Mouse (Mus musculus): ENCODE measurements at regions not wholly inside any gene's neighbourhood (a gene's known extent, or its start where the extent isn't known, plus 50 kb on each side); places are given as distances from the start of the nearest gene placed in this dataset.

DNA sequence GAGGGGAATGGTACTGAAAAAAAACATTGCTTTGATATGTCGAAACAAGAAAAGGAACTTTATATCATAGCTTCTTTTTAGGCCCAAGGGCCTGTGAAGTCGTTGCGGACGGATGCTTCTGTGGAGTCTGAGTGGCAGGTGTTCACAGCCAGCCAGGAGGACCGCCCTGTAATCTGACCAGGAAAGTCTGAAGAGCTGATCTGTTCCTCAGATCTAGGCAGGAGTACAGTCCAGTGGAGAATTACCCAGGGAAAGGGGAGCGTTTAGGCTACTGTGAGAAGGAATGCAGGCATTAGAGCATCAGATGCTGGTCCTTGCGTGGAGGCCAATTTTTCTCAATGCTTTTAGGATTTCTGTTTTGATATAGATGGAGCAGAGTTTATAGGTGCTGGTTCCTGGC, 306.1 kb upstream of the Ddhd1 start:
- H3K4me3 ChIP-seq (ENCODE audit: low read depth, low read length): no peak overlapping the region
- no peak overlapping the region for H3K27ac ChIP-seq (ENCODE audit: low read depth, low read length)
- no peaks in the 10 kb centered on the region for H3K27me3 ChIP-seq (ENCODE audit: control insufficient read depth, insufficient read depth, low read length)
- H3K36me3 ChIP-seq (ENCODE audit: control insufficient read depth, insufficient read depth, low read length): no peaks in the 10 kb centered on the region
- H3K9me3 ChIP-seq (replicated peaks; ENCODE audit: control insufficient read depth, low read length): no peaks in the 10 kb centered on the region
- H3K4me2 ChIP-seq: no peak overlapping the region
- 72% methylated on average over 7 of the region's 7 CpGs for WGBS (ENCODE audit: insufficient replicate concordance)
- no peaks in the 10 kb centered on the region for H3K4me1 ChIP-seq (ENCODE audit: control insufficient read depth, insufficient read depth, low read length)
- no peak for ATAC-seq (replicated peaks; ENCODE audit: insufficient number of reproducible peaks, low FRiP score, low TSS enrichment)
- H3K9ac ChIP-seq (ENCODE audit: low read depth, low read length): no peak overlapping the region

DNA sequence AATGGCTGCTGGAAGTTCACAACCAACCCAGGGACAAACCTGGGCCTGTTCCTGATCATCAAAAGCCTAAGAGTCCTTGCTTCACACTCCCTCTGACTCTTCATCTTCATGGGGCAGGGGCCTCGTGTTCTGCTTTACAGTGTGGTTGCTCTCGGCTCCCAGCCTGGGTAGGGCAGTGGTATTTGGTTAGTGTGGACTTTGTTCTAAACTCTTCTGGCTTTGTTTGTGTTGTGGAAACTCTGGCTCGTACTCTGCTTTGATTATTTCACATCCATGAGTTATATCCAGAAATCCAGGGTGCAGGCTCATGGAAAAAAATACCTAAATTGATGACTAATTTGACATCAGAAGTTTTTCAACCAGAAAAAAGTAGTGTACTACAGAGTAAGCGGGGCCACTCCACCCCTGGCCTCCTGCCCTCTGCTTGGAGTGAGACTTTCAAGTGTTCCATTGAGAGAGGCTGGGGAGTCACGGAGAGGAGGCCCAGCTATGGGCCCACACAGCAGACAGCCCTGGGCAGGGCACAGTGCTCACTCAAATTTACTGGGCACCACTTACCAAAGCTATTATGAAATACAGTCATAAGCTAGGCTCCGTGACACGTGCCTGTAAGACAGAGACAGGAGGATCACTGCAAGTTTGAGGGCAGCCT, 325.4 kb upstream of the Ddhd1 start:
- no peak for ATAC-seq (replicated peaks; ENCODE audit: insufficient number of reproducible peaks, low FRiP score, low TSS enrichment)
- Histone ChIP-seq H3K4me1 (ENCODE audit: control insufficient read depth, insufficient read depth, low read length) (no peaks in the 10 kb centered on the region), H3K27me3 (ENCODE audit: control insufficient read depth, insufficient read depth, low read length) (no peaks in the 10 kb centered on the region), H3K36me3 (ENCODE audit: control insufficient read depth, insufficient read depth, low read length) (no peaks in the 10 kb centered on the region), H3K4me2 (no peak overlapping the region), H3K27ac (ENCODE audit: low read depth, low read length) (no peak overlapping the region), H3K9me3 (replicated peaks; ENCODE audit: control insufficient read depth, low read length) (no peaks in the 10 kb centered on the region), H3K9ac (ENCODE audit: low read depth, low read length) (no peak overlapping the region), H3K4me3 (ENCODE audit: low read depth, low read length) (no peak overlapping the region)
- WGBS (ENCODE audit: insufficient replicate concordance): 77% methylated on average over 7 of the region's 7 CpGs

DNA sequence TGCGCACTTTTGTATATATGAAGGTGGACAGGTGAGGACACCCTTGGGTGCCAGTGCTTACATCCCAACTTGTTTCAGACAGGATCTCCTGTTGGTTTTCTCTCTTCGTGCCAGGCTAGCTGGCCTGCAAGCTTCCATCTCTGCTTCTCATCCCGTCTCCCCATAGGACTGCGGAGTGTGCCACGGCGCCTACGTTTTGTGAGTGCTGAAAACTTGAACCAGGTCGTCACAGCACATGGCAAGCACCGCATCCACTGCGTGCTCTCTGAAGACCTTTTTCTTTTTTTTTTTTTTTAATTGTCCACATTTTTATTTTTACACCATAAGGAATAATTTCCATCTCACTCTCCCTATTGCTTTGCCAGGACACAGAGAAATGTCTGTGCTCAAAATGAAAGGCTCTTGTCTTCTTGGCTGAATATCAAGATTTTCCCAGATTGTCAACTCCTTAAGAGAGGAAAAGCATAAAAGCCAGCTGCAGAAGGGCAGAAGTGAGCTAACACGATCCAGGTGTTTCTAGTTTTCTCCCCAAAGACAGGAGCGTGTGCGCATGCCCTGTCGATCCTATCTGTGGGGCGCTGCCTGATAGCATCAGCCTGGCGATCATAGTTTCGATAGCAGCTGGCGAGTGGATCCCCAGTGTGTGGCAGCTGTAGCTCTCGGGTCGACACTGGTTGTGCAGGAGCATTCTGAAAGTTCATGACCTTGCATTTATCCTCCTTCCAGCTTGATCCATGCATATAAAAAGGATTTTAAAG, 326.4 kb upstream of the Ddhd1 start:
- Histone ChIP-seq H3K4me1 (ENCODE audit: control insufficient read depth, insufficient read depth, low read length) (no peaks in the 10 kb centered on the region), H3K27ac (ENCODE audit: low read depth, low read length) (no peak overlapping the region), H3K36me3 (ENCODE audit: control insufficient read depth, insufficient read depth, low read length) (no peaks in the 10 kb centered on the region), H3K4me3 (ENCODE audit: low read depth, low read length) (no peak overlapping the region), H3K9ac (ENCODE audit: low read depth, low read length) (no peak overlapping the region), H3K27me3 (ENCODE audit: control insufficient read depth, insufficient read depth, low read length) (no peaks in the 10 kb centered on the region), H3K9me3 (replicated peaks; ENCODE audit: control insufficient read depth, low read length) (no peaks in the 10 kb centered on the region), H3K4me2 (no peak overlapping the region)
- WGBS (ENCODE audit: insufficient replicate concordance): 75% methylated on average over 20 of the region's 20 CpGs
- ATAC-seq (replicated peaks; ENCODE audit: insufficient number of reproducible peaks, low FRiP score, low TSS enrichment): no peak

DNA sequence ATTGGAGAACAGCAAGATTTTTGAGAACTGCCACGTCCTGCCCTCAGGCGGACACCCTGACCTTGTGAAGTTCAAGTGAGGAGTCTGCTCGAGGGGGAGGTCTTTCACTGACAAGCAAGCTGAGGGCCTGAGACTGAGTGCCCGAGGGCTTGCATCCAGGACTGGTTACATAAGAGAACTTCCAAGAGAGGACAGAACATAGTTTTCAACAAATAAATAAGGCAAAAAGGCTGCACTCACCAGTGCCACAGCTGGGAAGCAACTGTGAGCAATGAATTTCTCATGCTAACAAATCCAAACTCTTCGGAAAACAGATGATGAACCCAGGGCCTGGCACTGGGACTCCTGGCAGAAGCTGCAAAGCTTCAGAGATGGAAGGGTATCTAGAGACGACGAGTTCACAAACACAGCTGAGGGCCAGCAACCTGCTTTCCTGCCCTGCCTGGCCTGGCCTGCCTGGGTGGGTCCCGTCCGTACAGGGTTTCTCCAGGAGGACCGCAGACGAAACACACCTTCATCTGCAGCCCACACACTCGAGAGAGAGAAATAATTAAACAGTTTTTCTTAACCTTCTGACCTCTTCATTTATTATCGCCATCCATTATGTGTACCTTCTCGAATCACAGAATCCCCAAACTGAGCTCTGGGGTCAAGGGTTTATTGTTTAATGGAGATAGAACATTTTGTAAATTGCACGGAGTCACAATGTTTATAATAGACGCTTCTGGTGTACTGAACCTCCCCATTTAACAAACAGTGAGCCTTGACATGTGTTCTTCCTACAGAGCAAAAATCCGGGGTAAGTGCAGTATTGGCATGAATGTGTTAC, 334.3 kb upstream of the Ddhd1 start:
- H3K27ac ChIP-seq (ENCODE audit: low read depth, low read length): no peak overlapping the region
- H3K9me3 ChIP-seq (replicated peaks; ENCODE audit: control insufficient read depth, low read length): no peaks in the 10 kb centered on the region
- no peak overlapping the region for H3K4me3 ChIP-seq (ENCODE audit: low read depth, low read length)
- H3K4me2 ChIP-seq: no peak overlapping the region
- WGBS (ENCODE audit: insufficient replicate concordance): 59% methylated on average over 17 of the region's 17 CpGs
- no peaks in the 10 kb centered on the region for H3K36me3 ChIP-seq (ENCODE audit: control insufficient read depth, insufficient read depth, low read length)
- ATAC-seq (replicated peaks; ENCODE audit: insufficient number of reproducible peaks, low FRiP score, low TSS enrichment): no peak
- no peaks in the 10 kb centered on the region for H3K27me3 ChIP-seq (ENCODE audit: control insufficient read depth, insufficient read depth, low read length)
- no peak overlapping the region for H3K9ac ChIP-seq (ENCODE audit: low read depth, low read length)
- H3K4me1 ChIP-seq (ENCODE audit: control insufficient read depth, insufficient read depth, low read length): peaks cover 4% of the 10 kb centered on the region; the same call in 1 of the 2 replicates

DNA sequence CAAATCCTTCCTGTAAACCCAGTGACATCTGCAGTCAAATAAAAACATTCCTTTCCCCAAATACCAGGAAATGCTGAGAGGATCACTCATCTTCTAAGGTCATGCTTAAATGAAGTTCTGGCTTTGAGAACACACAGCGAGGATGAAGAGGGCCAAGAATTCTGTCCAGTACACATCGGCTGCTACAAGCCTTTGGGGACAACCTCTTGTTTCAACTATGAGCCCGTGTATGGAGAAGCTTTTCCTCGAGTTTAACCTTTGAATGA, 334.9 kb upstream of the Ddhd1 start:
- WGBS (ENCODE audit: insufficient replicate concordance): 60% methylated on average over 4 of the region's 4 CpGs
- no peak for ATAC-seq (replicated peaks; ENCODE audit: insufficient number of reproducible peaks, low FRiP score, low TSS enrichment)
- Histone ChIP-seq H3K27ac (ENCODE audit: low read depth, low read length) (no peak overlapping the region), H3K9ac (ENCODE audit: low read depth, low read length) (no peak overlapping the region), H3K4me1 (ENCODE audit: control insufficient read depth, insufficient read depth, low read length) (peaks cover 4% of the 10 kb centered on the region; the same call in 1 of the 2 replicates), H3K4me3 (ENCODE audit: low read depth, low read length) (no peak overlapping the region), H3K9me3 (replicated peaks; ENCODE audit: control insufficient read depth, low read length) (no peaks in the 10 kb centered on the region), H3K36me3 (ENCODE audit: control insufficient read depth, insufficient read depth, low read length) (no peaks in the 10 kb centered on the region), H3K27me3 (ENCODE audit: control insufficient read depth, insufficient read depth, low read length) (no peaks in the 10 kb centered on the region), H3K4me2 (no peak overlapping the region)

DNA sequence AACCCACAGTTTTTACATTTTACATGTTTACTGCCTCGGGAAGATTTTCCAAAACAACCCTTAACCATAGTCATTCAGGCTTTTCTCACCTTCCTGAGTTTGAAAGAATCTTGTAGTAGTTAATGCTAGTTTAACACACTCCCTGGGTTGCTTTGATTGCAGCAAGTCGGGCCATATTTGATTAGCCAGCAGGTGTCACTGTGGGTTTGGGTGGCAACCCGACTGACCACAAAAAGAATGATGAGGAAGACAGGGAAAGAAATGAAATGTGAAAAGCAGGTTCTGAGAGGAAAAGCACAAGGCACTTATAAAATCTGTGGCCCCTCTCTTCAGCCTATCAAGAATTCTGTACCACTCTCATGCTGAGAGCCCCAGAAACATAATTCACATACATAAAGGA, 335.7 kb upstream of the Ddhd1 start:
- no peak overlapping the region for H3K4me2 ChIP-seq
- H3K27me3 ChIP-seq (ENCODE audit: control insufficient read depth, insufficient read depth, low read length): no peaks in the 10 kb centered on the region
- H3K4me1 ChIP-seq (ENCODE audit: control insufficient read depth, insufficient read depth, low read length): peaks cover 4% of the 10 kb centered on the region; the same call in 1 of the 2 replicates
- no peak overlapping the region for H3K9ac ChIP-seq (ENCODE audit: low read depth, low read length)
- 7% methylated on average over 3 of the region's 3 CpGs for WGBS (ENCODE audit: insufficient replicate concordance)
- no peak overlapping the region for H3K27ac ChIP-seq (ENCODE audit: low read depth, low read length)
- H3K4me3 ChIP-seq (ENCODE audit: low read depth, low read length): no peak overlapping the region
- ATAC-seq (replicated peaks; ENCODE audit: insufficient number of reproducible peaks, low FRiP score, low TSS enrichment): no peak
- H3K9me3 ChIP-seq (replicated peaks; ENCODE audit: control insufficient read depth, low read length): no peaks in the 10 kb centered on the region
- H3K36me3 ChIP-seq (ENCODE audit: control insufficient read depth, insufficient read depth, low read length): no peaks in the 10 kb centered on the region

DNA sequence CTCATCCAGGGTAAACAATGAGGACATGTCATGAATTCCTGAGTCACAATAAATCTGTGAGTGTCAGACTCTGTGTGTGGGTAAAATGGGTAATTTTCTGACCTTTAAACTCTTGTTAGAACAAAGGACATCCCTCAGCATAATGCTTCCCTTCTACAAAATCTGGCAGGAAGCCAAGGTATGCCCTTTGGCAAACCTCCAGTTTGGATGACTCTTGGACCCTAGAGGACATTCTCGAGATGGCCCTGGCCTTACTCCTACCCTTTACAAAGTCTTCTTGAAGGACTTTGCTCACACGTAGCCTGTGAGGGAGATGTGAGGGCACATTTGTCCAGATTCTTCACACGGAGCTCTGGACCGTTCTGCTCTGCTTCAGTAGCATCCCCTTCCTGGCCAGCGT, 338.8 kb upstream of the Ddhd1 start:
- H3K27ac ChIP-seq (ENCODE audit: low read depth, low read length): no peak overlapping the region
- no peaks in the 10 kb centered on the region for H3K27me3 ChIP-seq (ENCODE audit: control insufficient read depth, insufficient read depth, low read length)
- 0 out of 2 replicates have a peak, but pooled peaks have one; percentile 59 for ATAC-seq (replicated peaks; ENCODE audit: insufficient number of reproducible peaks, low FRiP score, low TSS enrichment)
- H3K9ac ChIP-seq (ENCODE audit: low read depth, low read length): no peak overlapping the region
- H3K4me1 ChIP-seq (ENCODE audit: control insufficient read depth, insufficient read depth, low read length): peaks cover 4% of the 10 kb centered on the region; the same call in 1 of the 2 replicates
- 40% methylated on average over 5 of the region's 5 CpGs for WGBS (ENCODE audit: insufficient replicate concordance)
- H3K9me3 ChIP-seq (replicated peaks; ENCODE audit: control insufficient read depth, low read length): no peaks in the 10 kb centered on the region
- no peaks in the 10 kb centered on the region for H3K36me3 ChIP-seq (ENCODE audit: control insufficient read depth, insufficient read depth, low read length)
- H3K4me2 ChIP-seq: no peak overlapping the region
- H3K4me3 ChIP-seq (ENCODE audit: low read depth, low read length): no peak overlapping the region

DNA sequence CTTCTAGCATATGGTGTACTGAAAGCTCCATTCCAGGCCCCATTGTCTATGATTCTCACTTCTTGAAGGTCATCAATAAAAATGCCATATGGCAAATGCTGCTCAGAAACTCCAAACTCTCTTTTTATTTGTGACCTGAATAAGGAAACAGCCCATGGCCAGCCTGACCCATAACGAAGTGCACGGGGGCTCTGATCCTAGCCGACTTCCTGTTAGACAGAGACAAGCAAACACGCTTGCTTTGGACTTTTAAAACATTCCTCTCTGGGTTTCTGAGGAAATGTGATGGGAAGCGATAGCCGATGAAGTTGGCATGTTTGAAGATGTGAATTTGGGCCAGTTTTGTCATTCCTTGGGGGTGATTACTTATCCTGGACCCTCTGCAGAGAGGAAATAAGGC, 346.1 kb upstream of the Ddhd1 start:
- Histone ChIP-seq H3K27ac (ENCODE audit: low read depth, low read length) (no peak overlapping the region), H3K27me3 (ENCODE audit: control insufficient read depth, insufficient read depth, low read length) (no peaks in the 10 kb centered on the region), H3K4me3 (ENCODE audit: low read depth, low read length) (no peak overlapping the region), H3K36me3 (ENCODE audit: control insufficient read depth, insufficient read depth, low read length) (no peaks in the 10 kb centered on the region), H3K4me1 (ENCODE audit: control insufficient read depth, insufficient read depth, low read length) (no peaks in the 10 kb centered on the region), H3K9ac (ENCODE audit: low read depth, low read length) (no peak overlapping the region), H3K4me2 (no peak overlapping the region), H3K9me3 (replicated peaks; ENCODE audit: control insufficient read depth, low read length) (no peaks in the 10 kb centered on the region)
- WGBS (ENCODE audit: insufficient replicate concordance): 65% methylated on average over 6 of the region's 6 CpGs
- ATAC-seq (replicated peaks; ENCODE audit: insufficient number of reproducible peaks, low FRiP score, low TSS enrichment): no peak
